Mouse (Mus musculus): Measurements from ENCODE around the gene Aicda.
"Not testable (repeated sequence)": the region's sequence is repeated elsewhere in the genome, so short reads cannot be mapped to it uniquely, and the experiment has no call there.

The Aicda gene

GRCm38 (mm10) chr6:122555266-122555665, 1.7 kb downstream of the Aicda start:
- DNase-seq (ENCODE audit: low spot score): no peak

DNA sequence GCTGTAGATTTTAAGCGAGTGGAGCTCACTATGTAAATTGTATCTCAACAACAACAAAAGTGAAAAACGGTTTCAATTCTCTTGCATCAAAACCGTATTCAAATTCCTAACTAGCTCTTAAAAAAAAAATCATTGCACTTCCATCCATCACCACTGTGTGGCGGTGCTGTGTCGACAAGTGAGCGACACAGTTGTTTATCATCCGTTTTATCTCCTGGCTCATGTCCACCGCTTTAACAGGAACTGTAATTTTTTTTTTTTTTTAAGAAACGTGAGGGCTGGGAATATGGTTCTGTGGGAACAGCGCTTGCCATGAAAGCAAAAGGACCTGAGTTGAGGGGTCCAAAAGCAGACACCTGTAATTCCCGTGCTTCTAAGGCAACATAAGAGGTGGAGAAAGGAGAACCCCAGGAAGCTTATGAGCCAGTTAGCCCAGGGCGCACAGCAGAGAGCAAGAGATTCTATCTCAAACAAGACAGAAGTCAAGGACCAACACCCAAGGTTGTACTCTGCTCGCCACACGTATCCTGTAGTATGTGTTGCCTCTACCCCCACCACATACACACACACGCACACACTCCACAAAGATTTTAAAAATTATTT, 3.5 kb downstream of the Aicda start:
- peak; percentile 79 for DNase-seq (ENCODE audit: low spot score)

DNA sequence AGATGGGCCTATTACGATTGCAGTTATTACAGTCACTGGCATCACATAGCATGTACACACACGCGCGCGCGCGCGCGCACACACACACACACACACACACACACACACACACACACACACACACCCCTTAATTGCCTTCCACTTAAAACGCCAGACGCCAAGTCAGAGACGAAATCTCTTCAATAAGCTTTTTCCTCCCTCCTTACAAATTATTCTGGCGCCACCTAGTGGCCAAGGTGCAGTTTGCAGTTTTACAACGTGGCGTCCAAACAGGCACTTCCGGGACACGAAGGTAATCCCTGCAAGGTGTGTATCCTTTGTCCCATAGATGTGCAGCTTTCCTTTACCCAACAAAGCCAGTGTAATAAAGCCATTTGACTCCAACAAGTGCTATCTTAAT, 6.8 kb downstream of the Aicda start:
- peak; percentile 89 for DNase-seq (ENCODE audit: low spot score)

DNA sequence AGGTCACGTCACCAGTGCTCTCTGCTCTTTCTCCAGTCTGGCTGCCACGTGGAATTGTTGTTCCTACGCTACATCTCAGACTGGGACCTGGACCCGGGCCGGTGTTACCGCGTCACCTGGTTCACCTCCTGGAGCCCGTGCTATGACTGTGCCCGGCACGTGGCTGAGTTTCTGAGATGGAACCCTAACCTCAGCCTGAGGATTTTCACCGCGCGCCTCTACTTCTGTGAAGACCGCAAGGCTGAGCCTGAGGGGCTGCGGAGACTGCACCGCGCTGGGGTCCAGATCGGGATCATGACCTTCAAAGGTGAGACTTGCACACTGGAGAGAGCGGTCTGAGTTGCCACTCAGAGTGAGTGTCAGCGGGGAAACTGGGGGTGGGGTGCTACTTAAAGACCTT, 7.4 kb downstream of the Aicda start:
- DNase-seq (ENCODE audit: low spot score): no peak

- peak; percentile 85 for DNase-seq (ENCODE audit: low spot score)
These were observed 8.9 kb downstream of the Aicda start for GRCm38 (mm10) chr6:122562463-122562862.

DNA sequence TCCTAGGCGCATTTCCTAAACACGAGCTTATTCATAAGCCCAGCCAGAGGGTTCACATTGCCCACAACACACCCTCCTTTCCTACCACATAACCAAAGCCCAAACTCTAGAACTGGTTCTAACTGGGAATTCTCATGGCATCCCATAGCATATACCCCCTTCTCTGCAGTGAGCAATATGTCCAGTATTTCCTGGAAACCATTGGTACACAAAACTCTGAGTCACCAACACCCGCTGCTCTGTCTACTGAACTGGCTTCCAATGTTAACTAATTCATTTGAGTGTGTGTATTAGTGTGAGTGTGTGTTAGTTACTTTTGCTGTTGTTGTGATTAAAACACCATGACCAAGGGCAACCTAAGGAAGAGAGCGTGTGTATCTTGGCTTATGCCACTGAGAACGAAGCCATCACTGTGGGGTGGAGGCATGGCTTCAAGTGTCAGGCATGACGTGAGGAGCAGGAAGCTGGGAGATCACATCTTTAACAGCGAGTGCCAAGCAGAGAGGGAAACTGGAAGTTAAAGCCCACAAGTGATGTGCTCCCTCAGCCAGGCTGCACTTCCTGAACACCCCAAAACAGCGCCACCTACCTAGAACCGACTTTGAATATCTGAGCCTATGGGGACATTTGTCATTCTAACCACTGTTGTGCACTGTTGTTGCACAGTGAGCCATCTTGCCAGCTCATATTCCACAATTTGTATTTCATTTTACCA, 11.6 kb downstream of the Aicda start:
- no peak for DNase-seq (ENCODE audit: low spot score)

- no peak for DNase-seq (ENCODE audit: low spot score)
These were observed 15.5 kb downstream of the Aicda start for GRCm38 (mm10) chr6:122569113-122569512.

GRCm38 (mm10) chr6:122569762-122570161, 16.2 kb downstream of the Aicda start:
- DNase-seq (ENCODE audit: low spot score): no peak

DNA sequence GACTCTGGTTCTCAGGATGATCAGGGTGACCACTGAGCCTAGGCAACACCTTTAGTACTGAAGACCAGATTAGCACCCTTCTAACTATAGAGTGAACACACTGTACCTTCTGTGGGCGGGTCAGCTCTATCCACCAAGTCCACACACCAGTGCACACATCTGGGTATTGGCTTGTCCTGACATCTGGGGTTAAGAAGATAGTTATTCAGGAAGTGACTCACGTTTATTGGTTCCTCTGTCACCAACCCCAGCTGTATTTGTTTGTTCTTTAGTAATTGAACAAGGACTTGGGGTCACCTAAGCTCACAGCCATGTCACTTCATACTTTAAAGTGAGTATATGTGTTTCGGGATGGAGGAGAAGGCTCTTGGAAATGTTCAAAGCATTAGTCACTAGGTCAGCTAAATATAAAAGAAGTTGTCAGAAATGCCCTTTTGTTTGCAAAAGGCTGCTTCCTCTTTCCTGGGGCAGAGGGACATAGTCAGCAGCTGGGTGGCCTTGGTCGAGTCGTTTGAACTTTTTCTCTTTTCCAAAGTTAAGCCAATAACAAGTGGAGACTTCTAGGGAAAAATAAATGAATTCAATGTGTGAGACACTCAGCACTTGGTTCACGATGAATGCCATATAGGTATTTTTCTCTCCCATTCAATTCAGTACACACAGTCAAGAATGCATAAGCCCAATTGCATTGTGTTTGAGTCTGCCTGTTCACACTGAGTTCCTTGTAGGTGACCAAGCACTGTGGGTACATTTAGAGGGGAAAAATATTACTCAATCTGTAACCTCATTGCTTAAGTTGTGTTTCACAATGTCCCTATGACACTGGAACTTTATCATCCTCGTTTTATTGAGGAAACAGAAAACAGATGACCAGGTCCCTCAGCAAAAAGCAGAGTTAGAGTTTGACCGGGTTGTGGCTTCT, 17.4 kb downstream of the Aicda start:
- no peak for DNase-seq (ENCODE audit: low spot score)

DNA sequence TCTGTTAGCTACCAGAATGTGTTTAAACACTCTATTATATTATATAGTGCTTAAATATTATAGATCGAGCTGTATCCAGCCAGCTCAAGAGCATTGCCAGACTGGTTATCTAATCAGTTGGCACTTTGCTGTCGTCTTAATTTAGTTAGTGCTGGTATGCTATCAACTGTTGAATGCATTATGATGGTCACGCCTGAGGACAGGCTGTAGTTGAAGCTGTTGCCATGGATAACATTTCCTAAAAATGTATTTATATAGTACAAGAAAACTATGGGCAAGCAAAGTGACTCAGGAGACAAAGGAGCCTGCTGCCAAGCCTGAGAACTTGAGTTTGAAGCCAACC, 18.0 kb downstream of the Aicda start:
- no peak for DNase-seq (ENCODE audit: low spot score)

DNA sequence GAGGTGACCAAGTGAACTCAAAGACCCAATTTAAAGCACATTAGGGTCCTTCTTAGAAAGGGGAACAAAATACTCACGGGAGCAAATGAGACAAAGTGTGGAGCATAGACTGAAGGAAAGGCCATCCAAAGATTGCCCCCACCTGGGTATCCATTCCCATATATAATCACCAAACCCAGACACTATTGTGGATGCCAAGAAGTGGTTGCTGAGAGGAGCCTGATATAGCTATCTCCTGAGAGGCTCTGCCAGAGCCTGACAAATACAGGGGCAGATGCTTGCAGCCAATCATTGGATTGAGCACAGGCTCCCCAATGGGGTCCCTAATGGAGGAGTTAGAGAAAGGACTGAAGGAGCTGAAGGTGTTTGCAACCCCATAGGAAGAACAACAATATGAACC, 21.4 kb downstream of the Aicda start:
- not testable (repeated sequence) for DNase-seq (ENCODE audit: low spot score)

GRCm38 (mm10) chr6:122577030-122577429, 23.4 kb downstream of the Aicda start:
- no peak for DNase-seq (ENCODE audit: low spot score)

DNA sequence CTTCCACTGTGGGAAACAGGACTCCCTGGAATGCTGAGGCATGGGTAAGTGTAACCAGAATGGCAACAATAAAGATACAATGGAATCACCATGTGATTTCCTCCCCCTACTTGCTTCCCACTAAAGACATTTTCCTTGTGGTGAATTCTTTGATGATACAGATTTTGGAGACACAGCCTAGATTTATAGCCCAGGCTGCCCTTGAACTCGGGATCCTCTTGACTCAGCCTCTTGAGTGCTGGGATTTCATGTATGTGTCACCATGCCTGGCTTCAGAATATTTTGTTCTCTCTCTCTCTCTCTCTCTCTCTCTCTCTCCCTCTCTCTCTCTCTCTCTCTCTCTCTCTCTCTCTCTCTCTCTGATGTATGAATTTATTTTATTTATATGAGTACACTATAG, 25.5 kb downstream of the Aicda start:
- no peak for DNase-seq (ENCODE audit: low spot score)

DNA sequence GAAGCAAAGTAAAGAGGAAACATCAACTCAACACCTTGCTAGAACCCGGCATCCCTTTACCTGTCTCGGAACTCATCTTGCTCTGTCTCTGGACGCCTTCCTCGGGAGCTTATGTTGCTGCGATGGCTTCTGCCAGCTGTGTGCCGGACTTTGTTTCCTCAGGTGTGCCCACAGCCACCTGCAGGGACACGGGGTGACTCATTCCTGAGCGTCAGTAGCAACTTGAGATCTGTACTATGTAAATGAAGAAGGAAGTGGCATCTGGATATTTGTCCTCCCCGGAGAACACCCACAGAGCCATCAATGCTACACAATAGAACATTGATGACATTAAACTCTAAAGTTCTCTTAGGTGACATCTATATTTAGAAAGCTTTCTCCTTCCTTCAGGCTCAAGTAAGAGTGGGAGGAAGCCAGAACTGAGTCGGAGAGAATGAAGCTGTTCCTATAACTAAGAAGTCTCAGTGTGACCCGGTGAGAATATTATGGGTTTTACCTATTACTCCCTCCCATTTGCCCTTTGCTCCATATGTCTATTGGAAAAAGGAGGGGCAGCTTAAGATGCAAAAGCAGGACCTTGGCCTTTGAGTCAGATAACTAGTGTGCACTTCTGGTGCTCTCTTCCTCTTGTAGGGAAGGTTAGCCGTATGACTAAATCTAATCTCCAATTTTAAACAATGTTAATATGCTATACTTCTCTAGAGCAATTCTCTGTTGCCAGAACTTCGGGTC, 37.6 kb downstream of the Aicda start:
- no peak for DNase-seq (ENCODE audit: low spot score)

- no peak for DNase-seq (ENCODE audit: low spot score)
These were observed 39.3 kb downstream of the Aicda start for GRCm38 (mm10) chr6:122592905-122593304.

DNA sequence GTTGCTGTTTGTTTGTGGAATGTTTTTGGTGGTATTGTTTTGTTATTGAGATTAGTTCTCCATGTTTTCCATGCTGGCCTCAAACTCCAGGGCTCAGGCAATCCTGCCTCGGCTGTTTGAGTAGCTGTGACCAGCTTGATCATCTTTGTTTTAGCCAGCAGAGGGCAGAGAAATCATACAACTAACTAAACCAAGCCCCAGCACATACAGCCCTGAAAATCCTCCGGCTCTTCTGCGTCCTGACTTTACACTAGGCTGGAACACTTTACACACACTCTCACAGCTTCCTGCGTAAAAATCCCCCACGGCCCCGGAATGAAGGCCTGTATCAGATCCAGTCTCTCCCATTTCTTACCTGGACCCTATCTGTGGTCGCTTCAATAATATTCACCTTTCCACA, 42.0 kb downstream of the Aicda start:
- peak; percentile 38 for DNase-seq (ENCODE audit: low spot score)

DNA sequence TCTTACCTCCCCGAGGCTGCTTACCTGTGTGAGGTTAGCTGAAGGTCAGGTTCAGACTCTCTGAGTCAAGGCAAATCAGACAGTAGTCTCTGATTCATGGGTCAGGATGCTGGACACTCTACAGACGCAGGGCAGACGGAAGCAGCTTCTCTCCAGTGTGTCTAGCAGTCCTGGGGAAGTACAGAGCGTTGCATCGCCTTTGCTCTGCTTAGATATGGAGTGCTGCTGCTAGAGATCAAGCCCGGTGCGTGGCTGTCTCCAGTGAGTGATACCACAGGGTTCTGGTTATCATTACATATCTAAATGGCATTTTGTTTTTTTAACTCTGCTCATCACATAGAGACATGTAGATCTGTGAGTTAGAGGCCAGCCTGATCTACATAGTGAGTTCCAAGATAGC, 43.0 kb downstream of the Aicda start:
- DNase-seq (ENCODE audit: low spot score): no peak

- no peak for DNase-seq (ENCODE audit: low spot score)
These were observed 44.4 kb downstream of the Aicda start for GRCm38 (mm10) chr6:122598014-122598413.

GRCm38 (mm10) chr6:122598436-122598835, 44.8 kb downstream of the Aicda start:
- DNase-seq (ENCODE audit: low spot score): no peak

GRCm38 (mm10) chr6:122599054-122599737, 45.6 kb downstream of the Aicda start:
- no peak for DNase-seq (ENCODE audit: low spot score)

DNA sequence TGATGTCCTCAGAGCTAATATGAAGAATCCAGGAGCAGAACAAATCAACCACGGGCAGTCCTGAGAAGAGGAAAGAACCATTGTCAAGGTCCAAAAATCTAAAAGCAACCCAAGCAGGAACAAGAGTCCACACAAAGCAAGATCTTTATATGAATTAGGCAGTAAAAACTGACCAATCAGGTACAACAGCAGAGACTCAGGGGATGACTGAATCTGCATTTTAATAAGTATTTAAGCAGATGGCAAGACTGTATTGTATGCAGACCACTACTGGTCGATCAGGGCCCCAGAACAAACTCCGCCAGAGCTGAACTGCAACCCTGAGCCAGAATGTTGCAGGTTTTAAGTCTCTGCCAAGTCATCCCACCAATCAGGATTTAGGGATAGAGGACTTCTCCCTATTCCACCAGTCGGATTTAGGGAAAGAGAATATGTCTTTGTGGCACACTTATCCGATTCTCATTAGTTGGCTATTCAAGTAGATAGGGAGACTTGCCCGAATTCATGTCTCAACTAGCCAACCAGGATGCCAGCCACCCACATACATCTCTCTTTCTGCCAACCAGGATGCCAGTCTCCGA, 46.6 kb downstream of the Aicda start:
- no peak for DNase-seq (ENCODE audit: low spot score)
